Mouse (Mus musculus): ENCODE data around the gene Ezh2.

The Ezh2 gene

GRCm38 (mm10) chr6:47535333-47535732, 59.8 kb downstream of the Ezh2 start:
- no peak for DNase-seq

DNA sequence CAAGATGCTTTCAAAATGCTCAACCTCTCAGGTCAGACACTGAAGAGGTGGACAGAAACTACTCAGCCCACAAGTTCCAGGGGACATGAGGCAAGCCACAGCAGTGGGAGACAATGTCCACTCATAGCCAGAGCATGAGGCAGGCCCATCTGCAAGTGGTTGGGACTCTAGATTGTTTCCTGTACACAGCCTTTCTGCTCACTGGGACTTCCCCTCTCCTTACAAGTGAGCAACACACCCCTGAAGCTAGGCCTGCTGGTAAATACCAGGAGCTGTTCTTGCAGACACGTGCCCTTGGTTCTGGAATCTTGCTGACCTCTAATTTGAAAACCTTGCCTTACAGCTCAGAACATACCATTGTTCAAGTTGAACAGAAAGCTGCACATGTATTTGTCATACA, 62.6 kb downstream of the Ezh2 start:
- no peak for DNase-seq

DNA sequence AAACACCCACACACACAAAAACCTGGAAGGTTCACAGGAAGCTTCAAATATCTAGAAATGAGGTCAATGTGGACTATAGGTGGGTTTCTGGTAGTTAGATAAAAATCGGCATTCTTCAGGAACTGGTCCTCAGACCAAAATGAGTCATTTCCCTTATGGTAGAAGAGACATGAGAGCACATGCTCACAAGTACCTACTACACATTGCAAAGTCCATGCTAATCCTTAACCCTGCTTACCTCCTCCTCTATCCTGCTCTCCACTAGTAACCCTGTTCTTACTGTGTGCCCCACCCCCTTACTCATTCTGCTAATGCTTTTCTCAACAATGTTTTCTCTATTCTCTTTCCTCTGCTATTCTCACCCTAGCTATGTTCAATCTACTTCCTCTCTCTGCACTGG, 67.5 kb downstream of the Ezh2 start:
- DNase-seq = no peak

DNA sequence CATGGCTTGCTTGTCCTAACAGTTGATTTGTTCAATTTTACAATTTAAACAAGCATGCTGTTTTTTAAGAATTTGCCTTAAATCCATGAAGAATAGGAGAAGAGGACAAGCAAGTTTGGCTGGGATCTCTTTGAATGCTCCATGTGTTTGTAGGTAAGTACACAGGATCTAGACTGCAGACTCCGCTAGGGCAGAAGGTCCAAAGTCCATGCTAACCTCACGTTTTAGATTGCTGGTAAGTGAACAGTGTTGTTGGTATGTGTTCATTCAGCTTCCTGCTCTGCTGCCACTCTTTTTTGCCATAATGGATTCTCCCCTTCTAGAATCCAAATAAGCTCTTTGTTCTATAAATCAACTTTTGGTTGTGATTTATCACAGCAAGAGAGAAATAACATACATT, 68.0 kb downstream of the Ezh2 start:
- DNase-seq = no peak

- no peak for DNase-seq
These were observed 68.7 kb downstream of the Ezh2 start for GRCm38 (mm10) chr6:47526446-47526845.

DNA sequence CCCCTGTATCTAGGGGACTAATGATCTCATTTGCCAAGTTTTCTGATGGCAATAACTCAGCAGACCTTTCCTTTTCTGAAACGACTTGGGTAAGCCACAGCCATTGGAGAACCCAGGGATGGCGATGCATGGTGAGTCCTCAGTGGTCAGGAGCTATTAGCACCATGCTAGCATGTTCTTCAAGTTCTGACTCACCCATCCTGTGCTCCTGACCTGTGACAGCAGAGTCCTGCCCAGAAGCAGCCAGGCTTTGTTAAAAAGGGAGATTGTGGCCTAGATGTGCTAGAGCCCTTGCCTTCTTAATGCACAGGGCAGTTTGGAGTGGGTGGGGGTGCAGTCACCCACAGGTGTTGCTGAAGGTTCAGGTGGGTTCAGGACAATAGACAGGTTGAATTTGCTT, 70.1 kb downstream of the Ezh2 start:
- no peak for DNase-seq

- DNase-seq = no peak
These were observed 72.7 kb downstream of the Ezh2 start for GRCm38 (mm10) chr6:47522431-47522830.

DNA sequence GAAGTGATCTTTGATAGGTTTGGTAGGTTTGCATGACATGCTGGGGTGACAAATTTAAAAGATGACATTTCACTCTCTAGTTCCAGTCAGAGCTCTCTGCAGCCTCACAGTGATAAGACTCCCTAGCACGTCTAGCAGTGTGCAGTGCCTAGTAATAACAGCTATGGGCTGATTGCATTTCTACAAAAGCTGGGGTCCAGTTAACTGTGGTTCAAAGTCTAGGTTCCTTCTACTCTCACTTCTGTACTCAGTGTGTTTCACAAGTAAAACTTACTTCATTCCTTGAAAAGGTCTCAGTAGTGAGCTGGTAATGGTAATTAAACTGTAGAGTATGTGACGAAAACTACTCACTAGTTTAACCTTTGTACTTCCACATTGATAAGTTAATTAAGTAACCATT, 75.1 kb downstream of the Ezh2 start:
- no peak for DNase-seq

DNA sequence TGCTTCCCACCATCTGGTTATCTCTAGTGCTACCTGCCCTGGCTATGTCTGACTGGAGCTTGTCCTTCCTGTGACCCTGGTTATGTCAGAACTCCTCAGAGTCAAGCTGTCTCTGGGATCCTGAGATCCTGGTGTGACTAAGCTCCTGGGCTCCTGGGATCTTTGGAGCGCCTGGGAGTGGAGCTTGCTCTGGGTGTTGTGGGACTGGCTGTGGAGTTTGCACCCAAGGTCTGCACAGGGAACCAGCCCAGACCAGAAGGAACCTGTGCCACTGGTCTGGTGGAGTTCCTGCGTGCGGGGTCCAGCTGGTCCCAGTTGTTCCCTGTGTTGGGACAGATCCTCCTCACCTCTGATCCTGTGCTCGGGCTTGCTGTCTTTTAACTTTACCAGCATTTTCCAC, 100.6 kb downstream of the Ezh2 start:
- no peak for DNase-seq

GRCm38 (mm10) chr6:47482027-47482426, 113.1 kb downstream of the Ezh2 start:
- DNase-seq = no peak
